Mouse (Mus musculus) hematopoietic stem cell, adult 5-6 weeks (primary cell): Measurements from ENCODE around the gene Vmn1r52. TPM values are rescaled to one million over a fixed set of nuclear protein-coding genes. Genes with fewer than 3 reads are reported as not detected.
"Not testable (repeated sequence)": the region's sequence is repeated elsewhere in the genome, so short reads cannot be mapped to it uniquely, and the experiment has no call there.

ENCODE experiments used
- ATAC-seq, 2 experiments: fragments of 125-278 bp in 1 of 2; replicated peaks in 1 of 2; 2 replicates each; pipeline ENCODE4 v1.8.0; 2016 to 2017; ENCODE audit warnings: inconsistent platforms in 2 of 2, mild to moderate bottlenecking in 2 of 2, moderate number of reproducible peaks in 2 of 2, low read depth in 1 of 2, moderate TSS enrichment in 1 of 2; ENCODE audit not compliant: low FRiP score in 2 of 2, poor library complexity in 2 of 2, severe bottlenecking in 2 of 2, insufficient read depth in 1 of 2, low TSS enrichment in 1 of 2
- total RNA-seq: library from RNA; stranded (forward); fragments of 172-1452, 232-1000 nt; gene quantifications from 2 replicates; pipeline ENCODE4 v1.2.3, GENCODE M21; 2017

Gene Vmn1r52
- total RNA-seq: not detected in 2 replicates

GRCm38 (mm10) chr6:90174508-90174907 lies at the start of gene Vmn1r52:
Gene Vmn1r52 (plus strand): TSS chr6:90174808.
- ATAC-seq: no peak

DNA sequence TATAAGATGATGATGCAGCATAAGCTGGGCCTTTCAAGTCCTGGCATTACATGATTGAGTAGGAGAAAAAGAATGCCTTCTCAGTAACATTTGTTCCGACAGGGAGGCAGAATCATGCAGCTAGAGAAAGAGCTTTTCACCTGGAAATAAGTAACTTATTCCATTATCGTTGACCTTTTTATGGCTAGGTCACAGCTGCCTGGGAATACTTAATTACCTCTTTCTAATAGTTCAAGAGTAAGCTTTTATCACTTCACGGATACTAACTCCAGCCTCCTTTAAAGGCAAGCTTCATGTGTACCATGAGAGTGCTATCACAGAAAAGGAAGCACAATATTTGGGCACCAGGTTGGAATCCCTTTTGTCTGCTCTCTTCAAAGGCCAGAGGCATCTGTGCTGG lies 14.5 kb upstream of the Vmn1r52 start:
- no peak for ATAC-seq

GRCm38 (mm10) chr6:90202493-90202892 lies 27.9 kb downstream of the Vmn1r52 start, which contains the start of gene V1ra8:
Gene V1ra8 (plus strand): TSS chr6:90202793.
- ATAC-seq: not testable (repeated sequence)

GRCm38 (mm10) chr6:90224338-90224737 lies 49.7 kb downstream of the Vmn1r52 start, which contains the start of gene Vmn1r53:
Gene Vmn1r53 (minus strand): TSS chr6:90224438.
- ATAC-seq: no peak

Other genes with a start within 250 kb of the Vmn1r52 start
- gene Vmn1r45, start 234.2 kb upstream of the Vmn1r52 start, total RNA-seq: not detected in 2 replicates
- gene Vmn1r46, start 205.5 kb upstream of the Vmn1r52 start, total RNA-seq: not detected in 2 replicates
- gene Vmn1r47, start 158.7 kb upstream of the Vmn1r52 start, total RNA-seq: not detected in 2 replicates
- not detected in 2 replicates for gene Vmn1r48, start 138.0 kb upstream of the Vmn1r52 start, total RNA-seq
- gene Vmn1r49, start 96.3 kb upstream of the Vmn1r52 start, total RNA-seq: not detected in 2 replicates
- not detected in 2 replicates for gene Vmn1r50, start 73.4 kb upstream of the Vmn1r52 start, total RNA-seq
- gene Vmn1r51, start 52.2 kb upstream of the Vmn1r52 start, total RNA-seq: not detected in 2 replicates
- gene V1ra8, start 28.0 kb downstream of the Vmn1r52 start, total RNA-seq: not detected in 2 replicates
- not detected in 2 replicates for gene Vmn1r53, start 49.6 kb downstream of the Vmn1r52 start, total RNA-seq
- gene Vmn1r54, start 71.5 kb downstream of the Vmn1r52 start, total RNA-seq: not detected in 2 replicates
- gene BC048671, start 126.4 kb downstream of the Vmn1r52 start, total RNA-seq: not detected in 2 replicates
- gene Chst13, start 150.4 kb downstream of the Vmn1r52 start, total RNA-seq: 1.4 TPM in 1 of 2 replicates, not detected in the other
- gene Uroc1, start 158.5 kb downstream of the Vmn1r52 start, total RNA-seq: not detected in 2 replicates
- 18.7 and 20.3 TPM in 2 replicates for gene Zxdc, start 194.7 kb downstream of the Vmn1r52 start, total RNA-seq